Mouse (Mus musculus): ENCODE results near the gene Cdc42bpb.

DNA sequence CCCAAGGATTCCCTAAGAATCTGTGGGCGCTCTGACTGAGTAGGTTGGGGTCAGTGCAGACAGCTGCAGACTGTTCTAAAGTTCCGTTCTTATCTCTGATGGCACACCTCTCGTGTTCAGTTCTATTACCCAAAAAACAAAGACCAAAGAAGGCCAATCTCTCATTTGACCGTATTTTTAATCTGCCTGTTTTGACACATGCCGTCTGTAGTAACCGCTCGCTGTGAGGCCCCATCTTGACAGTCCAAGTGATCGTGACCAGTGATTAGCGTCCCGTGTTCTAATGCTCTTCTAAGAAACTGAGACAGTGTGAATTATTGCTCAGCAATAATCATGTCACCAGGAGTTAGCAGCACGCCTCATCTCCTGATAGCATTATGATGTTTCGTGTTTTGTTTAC, 110.9 kb downstream of the Cdc42bpb start:
- TF ChIP-seq CTCF (conservative IDR thresholded peaks at IDR 0.05; ENCODE audit: insufficient read depth, insufficient read length, low read depth, low read length) (no peak), POLR2A (IDR thresholded peaks at IDR 0.05; ENCODE audit: low read depth, low read length) (no peak)
